Mouse (Mus musculus) neural tube, embryonic 15.5 days (tissue): ENCODE measurements around the gene Dmap1. TPM values are rescaled to one million over a fixed set of nuclear protein-coding genes. Genes with fewer than 3 reads are reported as not detected.
A peak's percentile ranks its signal among the peaks of the same experiment; 100 is the strongest.

Source experiments
- ATAC-seq: fragments of 200-750 bp; cut with Nextera tagmentation; 2 replicates; pipeline ENCODE4 v1.8.0; 2017; ENCODE audit warnings: mild to moderate bottlenecking, moderate TSS enrichment, moderate library complexity; ENCODE audit not compliant: low FRiP score
- H3K27ac ChIP-seq: fragments of 300-500 bp; sonication (generic); replicated peaks from 2 replicates; pipeline ENCODE4 v1.5.1; 2015; ENCODE audit warnings: mild to moderate bottlenecking, inconsistent platforms
- H3K27me3 ChIP-seq: fragments of 300-500 bp; sonication (generic); replicated peaks from 2 replicates; pipeline ENCODE4 v1.6.1; 2015; ENCODE audit warnings: inconsistent platforms
- H3K36me3 ChIP-seq: fragments of 300-500 bp; sonication (generic); 2 replicates; pipeline ENCODE4 v1.6.1; 2015; ENCODE audit warnings: inconsistent platforms
- H3K4me1 ChIP-seq: fragments of 300-500 bp; sonication (generic); 2 replicates; pipeline ENCODE4 v1.6.1; 2015; ENCODE audit warnings: inconsistent platforms
- H3K4me2 ChIP-seq: fragments of 300-500 bp; sonication (generic); 2 replicates; pipeline ENCODE4 v1.6.1; 2015; ENCODE audit warnings: inconsistent platforms, mild to moderate bottlenecking, moderate library complexity
- H3K4me3 ChIP-seq: fragments of 300-500 bp; sonication (generic); replicated peaks from 2 replicates; pipeline ENCODE4 v1.5.1; 2015; ENCODE audit warnings: mild to moderate bottlenecking, inconsistent platforms
- H3K9ac ChIP-seq: fragments of 300-500 bp; sonication (generic); replicated peaks from 2 replicates; pipeline ENCODE4 v1.6.1; 2015; ENCODE audit warnings: mild to moderate bottlenecking, inconsistent platforms
- H3K9me3 ChIP-seq: fragments of 300-500 bp; sonication (generic); replicated peaks from 2 replicates; pipeline ENCODE4 v1.6.1; 2016; ENCODE audit warnings: inconsistent platforms
- WGBS: fragments of 180-500 bp; shearing (Covaris S2); methylation state at CpG from one replicate; pipeline ENCODE4 v1.1.7; 2015; ENCODE audit warnings: mixed read lengths; 5-methylcytosine and 5-hydroxymethylcytosine counted together
- polyA plus RNA-seq: library from polyadenylated mRNA; unstranded; fragments of >200 nt; fragmentation: Nextera tagmentation; extraction: Ambion mirVana; gene quantifications from 2 replicates; pipeline ENCODE4 v1.2.1, GENCODE M21; 2015

Gene Dmap1
- polyA plus RNA-seq, 1 experiment from 2014 or later, result 73.1 TPM

GRCm38 (mm10) chr4:117654703-117655499, 27.2 kb downstream of the Dmap1 start:
- 58% methylated on average over 9 of the region's 9 CpGs for WGBS
- Histone ChIP-seq H3K36me3 (no peaks in the 10 kb centered on the region; the same call in 1 of the 2 replicates), H3K27me3 (no peaks in the 10 kb centered on the region), H3K27ac (no peak overlapping the region), H3K4me1 (peaks cover 44% of the 10 kb centered on the region), H3K9ac (no peak overlapping the region), H3K9me3 (no peaks in the 10 kb centered on the region), H3K4me3 (no peak overlapping the region), H3K4me2 (no peak overlapping the region)
- no peak for ATAC-seq

GRCm38 (mm10) chr4:117654016-117654702, 27.9 kb downstream of the Dmap1 start:
- H3K4me2 ChIP-seq, result no peak overlapping the region
- H3K27me3 ChIP-seq, result no peaks in the 10 kb centered on the region
- H3K9ac ChIP-seq, result no peak overlapping the region
- H3K27ac ChIP-seq, result no peak overlapping the region
- 23% methylated on average over 10 of the region's 10 CpGs for WGBS
- ATAC-seq, result no peak
- H3K9me3 ChIP-seq, result no peaks in the 10 kb centered on the region
- H3K4me1 ChIP-seq, result peaks cover 41% of the 10 kb centered on the region
- no peak overlapping the region for H3K4me3 ChIP-seq
- H3K36me3 ChIP-seq, result peaks cover 2% of the 10 kb centered on the region; the same call in 1 of the 2 replicates

- 66% methylated on average over 5 of the region's 5 CpGs for WGBS
- peaks cover 2% of the 10 kb centered on the region; the same call in 1 of the 2 replicates for H3K36me3 ChIP-seq
- no peak for ATAC-seq
- H3K9ac ChIP-seq, result no peak overlapping the region
- H3K27me3 ChIP-seq, result no peaks in the 10 kb centered on the region
- H3K4me3 ChIP-seq, result no peak overlapping the region
- no peaks in the 10 kb centered on the region for H3K9me3 ChIP-seq
- no peak overlapping the region for H3K4me2 ChIP-seq
- no peak overlapping the region for H3K27ac ChIP-seq
- H3K4me1 ChIP-seq, result peaks cover 35% of the 10 kb centered on the region
Measured at GRCm38 (mm10) chr4:117652727-117653126, 29.3 kb downstream of the Dmap1 start.

GRCm38 (mm10) chr4:117651626-117652101, 30.4 kb downstream of the Dmap1 start:
- H3K36me3 ChIP-seq, result peaks cover 2% of the 10 kb centered on the region; the same call in 1 of the 2 replicates
- no peaks in the 10 kb centered on the region for H3K9me3 ChIP-seq
- H3K4me3 ChIP-seq, result no peak overlapping the region
- no peaks in the 10 kb centered on the region for H3K27me3 ChIP-seq
- H3K9ac ChIP-seq, result no peak overlapping the region
- ATAC-seq, result peak; percentile 26; the same call in 1 of the 2 replicates
- peaks cover 36% of the 10 kb centered on the region for H3K4me1 ChIP-seq
- WGBS, result 27% methylated on average over 8 of the region's 8 CpGs
- H3K27ac ChIP-seq, result no peak overlapping the region
- no peak overlapping the region for H3K4me2 ChIP-seq

- H3K36me3 ChIP-seq, result peaks cover 2% of the 10 kb centered on the region; the same call in 1 of the 2 replicates
- H3K27me3 ChIP-seq, result 0 out of 2 replicates have a peak, but pooled peaks cover 2% of the 10 kb centered on the region
- no peak overlapping the region for H3K4me2 ChIP-seq
- ATAC-seq, result no peak
- H3K9me3 ChIP-seq, result no peaks in the 10 kb centered on the region
- WGBS, result 35% methylated on average over 23 of the region's 23 CpGs
- 0 out of 2 replicates have a peak overlapping the region, but pooled peaks have one; percentile 10 for H3K9ac ChIP-seq
- H3K4me3 ChIP-seq, result no peak overlapping the region
- H3K27ac ChIP-seq, result peak overlapping the region; percentile 74
- peaks cover 54% of the 10 kb centered on the region for H3K4me1 ChIP-seq
Measured at GRCm38 (mm10) chr4:117646926-117647755, 34.9 kb downstream of the Dmap1 start.

GRCm38 (mm10) chr4:117646496-117646895, 35.6 kb downstream of the Dmap1 start:
- peaks cover 48% of the 10 kb centered on the region for H3K4me1 ChIP-seq
- peaks cover 2% of the 10 kb centered on the region; the same call in 1 of the 2 replicates for H3K27me3 ChIP-seq
- WGBS, result 38% methylated on average over 8 of the region's 8 CpGs
- peaks cover 2% of the 10 kb centered on the region; the same call in 1 of the 2 replicates for H3K36me3 ChIP-seq
- H3K4me3 ChIP-seq, result no peak overlapping the region
- H3K9me3 ChIP-seq, result no peaks in the 10 kb centered on the region
- H3K9ac ChIP-seq, result no peak overlapping the region
- peak overlapping the region; percentile 74 for H3K27ac ChIP-seq
- no peak overlapping the region for H3K4me2 ChIP-seq
- no peak for ATAC-seq

- Histone ChIP-seq H3K27ac (peak overlapping the region; percentile 74), H3K9ac (0 out of 2 replicates have a peak overlapping the region, but pooled peaks have one; percentile 14), H3K27me3 (peaks cover 2% of the 10 kb centered on the region; the same call in 1 of the 2 replicates), H3K36me3 (peaks cover 2% of the 10 kb centered on the region; the same call in 1 of the 2 replicates), H3K4me2 (no peak overlapping the region), H3K9me3 (no peaks in the 10 kb centered on the region), H3K4me3 (no peak overlapping the region), H3K4me1 (peaks cover 49% of the 10 kb centered on the region)
- ATAC-seq, result no peak
- 51% methylated on average over 2 of the region's 2 CpGs for WGBS
Measured at GRCm38 (mm10) chr4:117645859-117646258, 36.2 kb downstream of the Dmap1 start.

- no peaks in the 10 kb centered on the region for H3K9me3 ChIP-seq
- peaks cover 2% of the 10 kb centered on the region; the same call in 1 of the 2 replicates for H3K36me3 ChIP-seq
- peak overlapping the region; percentile 74 for H3K27ac ChIP-seq
- peak overlapping the region; percentile 32; the same call in 1 of the 2 replicates for H3K9ac ChIP-seq
- no peak overlapping the region for H3K4me3 ChIP-seq
- H3K4me1 ChIP-seq, result peaks cover 51% of the 10 kb centered on the region
- peak overlapping the region; percentile 35 for H3K4me2 ChIP-seq
- peak; percentile 76; the same call in 1 of the 2 replicates for ATAC-seq
- H3K27me3 ChIP-seq, result peaks cover 2% of the 10 kb centered on the region; the same call in 1 of the 2 replicates
- WGBS, result 16% methylated on average over 22 of the region's 22 CpGs
Measured at GRCm38 (mm10) chr4:117645031-117645435, 37.0 kb downstream of the Dmap1 start.

- Histone ChIP-seq H3K4me3 (no peak overlapping the region), H3K27me3 (peaks cover 2% of the 10 kb centered on the region), H3K36me3 (no peaks in the 10 kb centered on the region), H3K4me1 (peaks cover 41% of the 10 kb centered on the region), H3K9me3 (no peaks in the 10 kb centered on the region), H3K27ac (no peak overlapping the region), H3K9ac (no peak overlapping the region), H3K4me2 (no peak overlapping the region)
- no peak for ATAC-seq
- WGBS, result 93% methylated on average over 1 of the region's 1 CpGs
Measured at GRCm38 (mm10) chr4:117641804-117642203, 40.3 kb downstream of the Dmap1 start.

- 94% methylated on average over 1 of the region's 1 CpGs for WGBS
- ATAC-seq, result no peak
Measured at GRCm38 (mm10) chr4:117640925-117641703, 41.0 kb downstream of the Dmap1 start.

More at GRCm38 (mm10) chr4:117640925-117641703, 41.0 kb downstream of the Dmap1 start:
- Histone ChIP-seq H3K27me3 (peaks cover 2% of the 10 kb centered on the region), H3K27ac (no peak overlapping the region), H3K9ac (no peak overlapping the region), H3K4me1 (peaks cover 39% of the 10 kb centered on the region), H3K4me2 (no peak overlapping the region), H3K36me3 (no peaks in the 10 kb centered on the region), H3K9me3 (no peaks in the 10 kb centered on the region), H3K4me3 (no peak overlapping the region)
